ENCODE assay signal across 14 mouse cellular contexts in genomic region chr19:58437441-58438071, GRCm38 (mm10). TPM values are rescaled to one million over a fixed set of nuclear protein-coding genes. Genes with fewer than 3 reads are reported as not detected.
DNase-seq lines count a peak whose midpoint lies in the region; ATAC-seq lines count a peak whose summit lies in the region.
"Had no signal": no experiment of that assay in that cellular context is flagged by ENCODE, and none has a peak within 500 bp of the region (broad histone marks: within the 10 kb centered on the region; RNA-seq: fewer than 3 reads in every experiment).

No protein-coding gene starts in this region.

- ATAC-seq in hindbrain, embryonic 11.5 days (ENCODE audit: low FRiP score): no peak
- ATAC-seq in hindbrain, embryonic 14.5 days (ENCODE audit: low FRiP score): no peak
- 0 out of 2 replicates have a peak, but pooled peaks have one; percentile 12 for ATAC-seq in lung, embryonic 16.5 days (ENCODE audit: low read depth)
- ATAC-seq: intestine, embryonic 15.5 days had no signal

- H3K9ac ChIP-seq in hindbrain, embryonic 11.5 days (ENCODE audit: low read depth, low read length): no peak overlapping the region
- H3K9ac ChIP-seq in hindbrain, embryonic 14.5 days: no peak overlapping the region; the same call in 1 of the 2 replicates
- no peak overlapping the region for H3K9ac ChIP-seq in lung, embryonic 16.5 days (ENCODE audit: low read length)
- H3K9ac ChIP-seq: intestine, embryonic 15.5 days; liver, embryonic 14.5 days; stomach, embryonic 15.5 days had no signal

- H3K27me3 ChIP-seq in hindbrain, embryonic 11.5 days (ENCODE audit: control insufficient read depth, insufficient read depth, low read length): no peaks in the 10 kb centered on the region
- H3K27me3 ChIP-seq in hindbrain, embryonic 14.5 days (ENCODE audit: control insufficient read depth, insufficient read depth, low read length): no peaks in the 10 kb centered on the region
- H3K27me3 ChIP-seq in lung, embryonic 16.5 days (ENCODE audit: control insufficient read depth, insufficient read depth, low read depth, low read length): no peaks in the 10 kb centered on the region
- H3K27me3 ChIP-seq: intestine, embryonic 15.5 days; stomach, embryonic 15.5 days had no signal

- no peaks in the 10 kb centered on the region for H3K9me3 ChIP-seq in hindbrain, embryonic 11.5 days (ENCODE audit: control insufficient read depth, low read length)
- no peaks in the 10 kb centered on the region for H3K9me3 ChIP-seq in hindbrain, embryonic 14.5 days (ENCODE audit: control insufficient read depth, low read length)
- no peaks in the 10 kb centered on the region for H3K9me3 ChIP-seq in lung, embryonic 16.5 days (ENCODE audit: control insufficient read depth, low read length)
- H3K9me3 ChIP-seq: intestine, embryonic 15.5 days; stomach, embryonic 15.5 days had no signal

- H3K27ac ChIP-seq in hindbrain, embryonic 11.5 days (ENCODE audit: low read depth, low read length): no peak overlapping the region
- H3K27ac ChIP-seq in hindbrain, embryonic 14.5 days: no peak overlapping the region
- no peak overlapping the region for H3K27ac ChIP-seq in lung, embryonic 16.5 days (ENCODE audit: low read length)
- H3K27ac ChIP-seq: intestine, embryonic 15.5 days; layer of hippocampus, adult 2 months; liver, embryonic 14.5 days; stomach, embryonic 15.5 days had no signal

- no peaks in the 10 kb centered on the region for H3K36me3 ChIP-seq in hindbrain, embryonic 11.5 days (ENCODE audit: control insufficient read depth, insufficient read depth, low read length)
- H3K36me3 ChIP-seq in hindbrain, embryonic 14.5 days (replicated peaks; ENCODE audit: control insufficient read depth, insufficient read depth): no peaks in the 10 kb centered on the region
- no peaks in the 10 kb centered on the region for H3K36me3 ChIP-seq in lung, embryonic 16.5 days (ENCODE audit: control insufficient read depth, insufficient read depth, low read length)
- H3K36me3 ChIP-seq: intestine, embryonic 15.5 days; stomach, embryonic 15.5 days had no signal

- H3K4me1 ChIP-seq in hindbrain, embryonic 11.5 days (replicated peaks; ENCODE audit: control insufficient read depth, insufficient read depth, low read length): peaks cover 4% of the 10 kb centered on the region; the same call in 1 of the 2 replicates
- H3K4me1 ChIP-seq in hindbrain, embryonic 14.5 days (replicated peaks; ENCODE audit: control insufficient read depth, insufficient read depth, low read length): peaks cover 9% of the 10 kb centered on the region
- peaks cover 3% of the 10 kb centered on the region; the same call in 1 of the 2 replicates for H3K4me1 ChIP-seq in lung, embryonic 16.5 days (replicated peaks; ENCODE audit: control insufficient read depth, insufficient read depth, low read length)

- peak; percentile 13 for DNase-seq in hindbrain, embryonic 11.5 days (ENCODE audit: low spot score)
- no peak for DNase-seq in hindbrain, embryonic 14.5 days (ENCODE audit: low spot score)
- no peak for DNase-seq in lung, adult 18-20 months
- DNase-seq in embryo, embryonic 9.5 days (ENCODE audit: extremely low spot score): peak; percentile 22
- DNase-seq in layer of hippocampus, adult 9-11 months: no peak
- no peak for DNase-seq in lung, postnatal 36 days
- DNase-seq: cerebellum, postnatal 14 days; thymus, postnatal 14 days had no signal

- WGBS in hindbrain, embryonic 11.5 days: 58% methylated on average over 10 of the region's 10 CpGs
- 46% methylated on average over 10 of the region's 10 CpGs for WGBS in hindbrain, embryonic 14.5 days
- 49% methylated on average over 10 of the region's 10 CpGs for WGBS in lung, embryonic 16.5 days

- no peak overlapping the region for H3K4me3 ChIP-seq in hindbrain, embryonic 11.5 days (ENCODE audit: low read depth, low read length)
- no peak overlapping the region for H3K4me3 ChIP-seq in hindbrain, embryonic 14.5 days (replicated peaks; ENCODE audit: low read length)
- H3K4me3 ChIP-seq in lung, embryonic 16.5 days (ENCODE audit: low read length): no peak overlapping the region
- H3K4me3 ChIP-seq: erythroblast, embryonic 14.5 days; intestine, embryonic 15.5 days; layer of hippocampus, adult 2 months; stomach, embryonic 15.5 days had no signal

- no peak overlapping the region for H3K4me2 ChIP-seq in hindbrain, embryonic 11.5 days (replicated peaks; ENCODE audit: low read depth, low read length)
- no peak overlapping the region for H3K4me2 ChIP-seq in hindbrain, embryonic 14.5 days (replicated peaks)
- H3K4me2 ChIP-seq in lung, embryonic 16.5 days (ENCODE audit: low read depth, low read length): no peak overlapping the region
- H3K4me2 ChIP-seq: intestine, embryonic 15.5 days; stomach, embryonic 15.5 days had no signal

RNA-seq across cellular contexts. Expression of gene Gfra1, which starts 18.2 kb away (rescaled TPM):
- polyA plus RNA-seq in hindbrain, embryonic 11.5 days (2014; fragmentation: Nextera tagmentation; extraction: Ambion mirVana): 30.6 and 42.2 TPM in 2 replicates
- polyA plus RNA-seq in hindbrain, embryonic 14.5 days (2014; fragmentation: Nextera tagmentation; extraction: Ambion mirVana): 46.0 and 48.5 TPM in 2 replicates
- 6.9 and 8.0 TPM in 2 replicates for polyA plus RNA-seq in lung, embryonic 16.5 days (2015; fragmentation: Nextera tagmentation; extraction: Ambion mirVana)
- polyA plus RNA-seq: erythroblast, embryonic 14.5 days had no signal

Comparison
In these comparisons a context has a peak if more than half of its experiments do, and no peak if none do; other contexts are left out.
1. DNase-seq: peak in hindbrain, embryonic 11.5 days (single experiment) and embryo, embryonic 9.5 days (single experiment); none in hindbrain, embryonic 14.5 days (single experiment), lung, adult 18-20 months (0 of 2), layer of hippocampus, adult 9-11 months (single experiment) and lung, postnatal 36 days (single experiment).